Mouse (Mus musculus): ENCODE results near the gene Sergef. TPM values are rescaled to one million over a fixed set of nuclear protein-coding genes. Genes with fewer than 3 reads are reported as not detected.
A peak's percentile ranks its signal among the peaks of the same experiment; 100 is the strongest.

Gene Sergef
- polyA plus RNA-seq, 1 experiment = 3.5 TPM

GRCm38 (mm10) chr7:46396928-46397731, 242.5 kb downstream of the Sergef start:
- Histone ChIP-seq H3K4me3 (ENCODE audit: insufficient read depth, low read depth, low read length) (no peak overlapping the region), H3K4me1 (ENCODE audit: control insufficient read depth, insufficient read depth, insufficient read length, low read length) (no peaks in the 10 kb centered on the region), H3K27ac (replicated peaks; ENCODE audit: low read depth, low read length) (no peak overlapping the region)

GRCm38 (mm10) chr7:46396231-46396927, 243.2 kb downstream of the Sergef start, which contains the start of gene Kcnc1:
Gene Kcnc1 (plus strand): TSS chr7:46396497.
- Histone ChIP-seq H3K4me1 (ENCODE audit: control insufficient read depth, insufficient read depth, insufficient read length, low read length) (no peaks in the 10 kb centered on the region), H3K27ac (replicated peaks; ENCODE audit: low read depth, low read length) (no peak within 1 kb of the TSS), H3K4me3 (ENCODE audit: insufficient read depth, low read depth, low read length) (0 out of 2 replicates have a peak within 1 kb of the TSS, but pooled peaks have one; percentile 12)

- Histone ChIP-seq H3K4me1 (ENCODE audit: control insufficient read depth, insufficient read depth, insufficient read length, low read length) (no peaks in the 10 kb centered on the region), H3K4me3 (ENCODE audit: insufficient read depth, low read depth, low read length) (no peak overlapping the region), H3K27ac (replicated peaks; ENCODE audit: low read depth, low read length) (no peak overlapping the region)
Measured at GRCm38 (mm10) chr7:46395571-46395970, 244.0 kb downstream of the Sergef start.

- Histone ChIP-seq H3K4me3 (ENCODE audit: insufficient read depth, low read depth, low read length) (no peak overlapping the region), H3K27ac (replicated peaks; ENCODE audit: low read depth, low read length) (no peak overlapping the region), H3K4me1 (ENCODE audit: control insufficient read depth, insufficient read depth, insufficient read length, low read length) (no peaks in the 10 kb centered on the region)
Measured at GRCm38 (mm10) chr7:46394933-46395332, 244.7 kb downstream of the Sergef start.

GRCm38 (mm10) chr7:46393718-46394511, 245.7 kb downstream of the Sergef start:
- H3K4me1 ChIP-seq (ENCODE audit: control insufficient read depth, insufficient read depth, insufficient read length, low read length) = no peaks in the 10 kb centered on the region

More at GRCm38 (mm10) chr7:46393718-46394511, 245.7 kb downstream of the Sergef start:
- H3K27ac ChIP-seq (replicated peaks; ENCODE audit: low read depth, low read length) = no peak overlapping the region
- H3K4me3 ChIP-seq (ENCODE audit: insufficient read depth, low read depth, low read length) = no peak overlapping the region

Other genes with a start within 250 kb of the Sergef start
- 0.13 and 0.36 TPM in 2 replicates for gene Kcnc1, start 243.3 kb downstream of the Sergef start, polyA plus RNA-seq (2012; ENCODE audit: insufficient read depth, insufficient read length, missing spikeins)
- gene Tph1, start 32.7 kb upstream of the Sergef start, polyA plus RNA-seq (2012; ENCODE audit: insufficient read depth, insufficient read length, missing spikeins) = not detected in 2 replicates
- gene Saal1, start 70.9 kb upstream of the Sergef start, polyA plus RNA-seq (2012; ENCODE audit: insufficient read depth, insufficient read length, missing spikeins) = 3.2 and 4.4 TPM in 2 replicates
- 3.2 TPM in 1 of 2 replicates, not detected in the other for gene Saa3, start 75.9 kb upstream of the Sergef start, polyA plus RNA-seq (2012; ENCODE audit: insufficient read depth, insufficient read length, missing spikeins)
- 0.48 TPM in 1 of 2 replicates, not detected in the other for gene Saa4, start 92.8 kb upstream of the Sergef start, polyA plus RNA-seq (2012; ENCODE audit: insufficient read depth, insufficient read length, missing spikeins)
- not detected in 2 replicates for gene Saa1, start 103.2 kb upstream of the Sergef start, polyA plus RNA-seq (2012; ENCODE audit: insufficient read depth, insufficient read length, missing spikeins)
- not detected in 2 replicates for gene Saa2, start 112.0 kb upstream of the Sergef start, polyA plus RNA-seq (2012; ENCODE audit: insufficient read depth, insufficient read length, missing spikeins)
- gene Hps5, start 156.3 kb upstream of the Sergef start, polyA plus RNA-seq (2012; ENCODE audit: insufficient read depth, insufficient read length, missing spikeins) = 11.9 and 13.5 TPM in 2 replicates
- gene Gtf2h1, start 156.3 kb upstream of the Sergef start, polyA plus RNA-seq (2012; ENCODE audit: insufficient read depth, insufficient read length, missing spikeins) = 17.6 and 24.3 TPM in 2 replicates
- gene Ldha, start 201.7 kb upstream of the Sergef start, polyA plus RNA-seq (2012; ENCODE audit: insufficient read depth, insufficient read length, missing spikeins) = 1,796 and 2,267 TPM in 2 replicates
- not detected in 2 replicates for gene Ldhc, start 221.4 kb upstream of the Sergef start, polyA plus RNA-seq (2012; ENCODE audit: insufficient read depth, insufficient read length, missing spikeins)

All from brown adipose tissue, adult 24 weeks (tissue).